Mouse (Mus musculus): ENCODE measurements around the gene Gbp9.
"Not testable (repeated sequence)": the region's sequence is repeated elsewhere in the genome, so short reads cannot be mapped to it uniquely, and the experiment has no call there.

Gene Gbp9

GRCm38 (mm10) chr5:105139409-105140088, at the start of gene Gbp9, which contains the start of the genes Gbp8 and Gbp4:
Gbp9 (minus strand) TSS chr5:105139539.
Gbp8 (minus strand) TSS chr5:105139540.
Gbp4 (minus strand) TSS chr5:105139586.
- H3K36me3 ChIP-seq (ENCODE audit: insufficient read depth, low read length); H3K9me3 ChIP-seq (ENCODE audit: low read length); H3K27me3 ChIP-seq (ENCODE audit: insufficient read depth, low read length): not testable (repeated sequence)
- Histone ChIP-seq H3K4me3 (replicated peaks; ENCODE audit: low read length) (0 out of 2 replicates have a peak within 1 kb of the TSS, but pooled peaks have one; percentile 7), H3K4me1 (replicated peaks; ENCODE audit: low read depth, low read length) (peaks cover 37% of the 10 kb centered on the region)

- Histone ChIP-seq H3K27me3 (ENCODE audit: insufficient read depth, low read length) (no peaks in the 10 kb centered on the region), H3K9me3 (ENCODE audit: low read length) (no peaks in the 10 kb centered on the region), H3K4me3 (replicated peaks; ENCODE audit: low read length) (no peak overlapping the region), H3K4me1 (replicated peaks; ENCODE audit: low read depth, low read length) (peaks cover 28% of the 10 kb centered on the region), H3K36me3 (ENCODE audit: insufficient read depth, low read length) (no peaks in the 10 kb centered on the region)
- no peak for TF ChIP-seq CTCF (conservative IDR thresholded peaks at IDR 0.05; ENCODE audit: low read length)
- TF ChIP-seq POU5F1 (IDR thresholded peaks at IDR 0.05; ENCODE audit: borderline replicate concordance, low read length): peak; percentile 48; the same call in 1 of the 2 replicates
These were observed 42.1 kb upstream of the Gbp9 start for GRCm38 (mm10) chr5:105181446-105181845.

- H3K36me3 ChIP-seq (ENCODE audit: insufficient read depth, low read length): no peaks in the 10 kb centered on the region
- no peak overlapping the region for H3K4me3 ChIP-seq (replicated peaks; ENCODE audit: low read length)
- H3K4me1 ChIP-seq (replicated peaks; ENCODE audit: low read depth, low read length): no peaks in the 10 kb centered on the region
- no peak for TF ChIP-seq CTCF (conservative IDR thresholded peaks at IDR 0.05; ENCODE audit: low read length)
- no peak for TF ChIP-seq POU5F1 (IDR thresholded peaks at IDR 0.05; ENCODE audit: borderline replicate concordance, low read length)
- TF ChIP-seq NANOG (IDR thresholded peaks at IDR 0.05; ENCODE audit: borderline replicate concordance, low read length): no peak
- H3K9me3 ChIP-seq (ENCODE audit: low read length): no peaks in the 10 kb centered on the region
- H3K27me3 ChIP-seq (ENCODE audit: insufficient read depth, low read length): no peaks in the 10 kb centered on the region
These were observed 17.2 kb upstream of the Gbp9 start for GRCm38 (mm10) chr5:105156582-105156981.

DNA sequence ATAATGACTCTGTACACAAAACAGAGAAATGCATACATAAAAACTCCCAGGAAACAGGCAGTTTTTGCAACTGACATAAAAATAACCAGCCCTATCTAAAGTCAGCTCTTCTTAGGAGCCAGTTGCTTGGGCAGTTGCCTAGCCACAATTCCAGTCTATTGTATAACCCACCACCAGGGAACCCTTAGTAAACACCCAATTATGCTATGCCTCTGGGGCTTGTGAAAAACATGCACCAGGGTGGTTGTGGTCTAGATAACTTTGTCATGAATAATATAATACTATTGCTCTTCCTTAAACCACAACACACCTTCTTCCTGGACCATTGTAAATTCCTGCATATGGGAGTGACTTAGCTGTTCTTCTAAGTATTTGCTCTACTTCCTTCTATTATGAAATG, 14.7 kb upstream of the Gbp9 start:
- Histone ChIP-seq H3K4me1 (replicated peaks; ENCODE audit: low read depth, low read length) (no peaks in the 10 kb centered on the region), H3K36me3 (ENCODE audit: insufficient read depth, low read length) (no peaks in the 10 kb centered on the region), H3K9me3 (ENCODE audit: low read length) (no peaks in the 10 kb centered on the region), H3K4me3 (replicated peaks; ENCODE audit: low read length) (no peak overlapping the region), H3K27me3 (ENCODE audit: insufficient read depth, low read length) (no peaks in the 10 kb centered on the region)
- TF ChIP-seq CTCF (conservative IDR thresholded peaks at IDR 0.05; ENCODE audit: low read length) (no peak), NANOG (IDR thresholded peaks at IDR 0.05; ENCODE audit: borderline replicate concordance, low read length) (no peak), POU5F1 (IDR thresholded peaks at IDR 0.05; ENCODE audit: borderline replicate concordance, low read length) (no peak)

GRCm38 (mm10) chr5:105148062-105148461, 8.7 kb upstream of the Gbp9 start:
- H3K27me3 ChIP-seq (ENCODE audit: insufficient read depth, low read length); H3K4me3 ChIP-seq (replicated peaks; ENCODE audit: low read length); H3K36me3 ChIP-seq (ENCODE audit: insufficient read depth, low read length); H3K9me3 ChIP-seq (ENCODE audit: low read length): not testable (repeated sequence)
- peaks cover 32% of the 10 kb centered on the region for H3K4me1 ChIP-seq (replicated peaks; ENCODE audit: low read depth, low read length)

GRCm38 (mm10) chr5:105146447-105146846, 7.1 kb upstream of the Gbp9 start:
- peaks cover 3% of the 10 kb centered on the region; the same call in 1 of the 2 replicates for H3K36me3 ChIP-seq (ENCODE audit: insufficient read depth, low read length)
- peak; percentile 35; the same call in 1 of the 2 replicates for TF ChIP-seq NANOG (IDR thresholded peaks at IDR 0.05; ENCODE audit: borderline replicate concordance, low read length)
- TF ChIP-seq CTCF (conservative IDR thresholded peaks at IDR 0.05; ENCODE audit: low read length): no peak
- no peak for TF ChIP-seq POU5F1 (IDR thresholded peaks at IDR 0.05; ENCODE audit: borderline replicate concordance, low read length)
- H3K27me3 ChIP-seq (ENCODE audit: insufficient read depth, low read length): no peaks in the 10 kb centered on the region
- H3K4me3 ChIP-seq (replicated peaks; ENCODE audit: low read length): no peak overlapping the region
- peaks cover 7% of the 10 kb centered on the region; the same call in 1 of the 2 replicates for H3K9me3 ChIP-seq (ENCODE audit: low read length)
- H3K4me1 ChIP-seq (replicated peaks; ENCODE audit: low read depth, low read length): peaks cover 35% of the 10 kb centered on the region

DNA sequence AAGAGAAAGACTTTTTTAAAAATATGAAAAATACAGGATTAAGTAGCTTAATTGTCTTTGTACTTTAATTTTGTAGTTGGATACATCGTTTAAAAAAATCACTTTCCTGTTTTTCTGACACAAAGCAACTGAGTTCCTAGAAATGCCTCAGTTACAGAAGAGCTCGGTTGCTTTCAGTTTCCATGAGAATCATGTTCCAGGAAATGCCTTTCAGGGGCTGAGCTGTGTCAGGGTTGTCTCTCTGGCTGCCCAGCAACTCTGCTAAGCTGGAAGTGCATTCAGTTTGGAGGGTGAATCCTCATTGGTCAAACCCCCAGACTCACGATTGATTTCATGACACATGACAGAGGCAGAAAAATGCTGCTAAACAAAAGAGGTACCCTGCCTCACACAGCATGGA, 6.4 kb upstream of the Gbp9 start:
- not testable (repeated sequence) for H3K27me3 ChIP-seq (ENCODE audit: insufficient read depth, low read length); H3K36me3 ChIP-seq (ENCODE audit: insufficient read depth, low read length); H3K9me3 ChIP-seq (ENCODE audit: low read length); H3K4me3 ChIP-seq (replicated peaks; ENCODE audit: low read length)
- peaks cover 42% of the 10 kb centered on the region for H3K4me1 ChIP-seq (replicated peaks; ENCODE audit: low read depth, low read length)

DNA sequence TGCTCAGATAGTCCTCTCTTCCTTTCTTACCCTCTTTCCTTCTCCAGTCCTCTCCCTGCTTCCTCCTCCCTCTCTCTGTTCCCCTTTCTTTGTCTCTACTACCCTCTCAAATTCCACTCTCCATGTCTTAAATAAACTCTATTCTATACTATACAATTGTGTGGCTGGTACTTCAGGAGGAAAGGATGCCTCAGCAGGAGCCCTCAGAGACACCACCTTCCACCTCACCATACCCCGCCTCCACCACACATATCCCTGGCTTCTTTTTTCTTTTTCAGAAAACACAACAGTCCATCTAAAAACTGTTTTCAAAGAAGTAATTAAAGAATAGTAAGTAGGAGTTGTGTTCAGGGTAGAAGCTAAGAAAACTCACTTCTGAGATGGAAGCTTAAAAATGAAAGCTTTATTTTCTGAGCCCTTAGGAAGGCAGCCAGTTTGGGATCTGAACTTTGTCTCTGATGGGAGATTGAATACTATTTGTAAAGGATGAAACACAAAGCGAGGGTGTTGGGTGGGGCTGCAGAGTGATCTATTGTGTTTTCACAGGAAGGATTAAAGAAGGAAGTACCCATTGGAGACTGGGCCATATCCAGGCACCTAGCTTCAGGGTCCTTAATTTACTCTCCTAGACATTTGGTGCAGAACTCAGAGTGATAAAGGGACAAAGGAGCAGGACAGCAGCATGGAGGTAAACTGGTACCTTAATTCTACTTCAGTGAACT, 911 bp upstream of the Gbp9 start:
- not testable (repeated sequence) for H3K4me3 ChIP-seq (replicated peaks; ENCODE audit: low read length); H3K36me3 ChIP-seq (ENCODE audit: insufficient read depth, low read length); H3K27me3 ChIP-seq (ENCODE audit: insufficient read depth, low read length); H3K9me3 ChIP-seq (ENCODE audit: low read length)
- H3K4me1 ChIP-seq (replicated peaks; ENCODE audit: low read depth, low read length): peaks cover 42% of the 10 kb centered on the region

GRCm38 (mm10) chr5:105138906-105139305, 433 bp downstream of the Gbp9 start:
- H3K36me3 ChIP-seq (ENCODE audit: insufficient read depth, low read length): no peaks in the 10 kb centered on the region
- no peaks in the 10 kb centered on the region for H3K9me3 ChIP-seq (ENCODE audit: low read length)
- 0 out of 2 replicates have a peak overlapping the region, but pooled peaks have one; percentile 7 for H3K4me3 ChIP-seq (replicated peaks; ENCODE audit: low read length)
- no peaks in the 10 kb centered on the region for H3K27me3 ChIP-seq (ENCODE audit: insufficient read depth, low read length)
- peaks cover 33% of the 10 kb centered on the region for H3K4me1 ChIP-seq (replicated peaks; ENCODE audit: low read depth, low read length)
- TF ChIP-seq NANOG (IDR thresholded peaks at IDR 0.05; ENCODE audit: borderline replicate concordance, low read length) (no peak), POU5F1 (IDR thresholded peaks at IDR 0.05; ENCODE audit: borderline replicate concordance, low read length) (no peak), CTCF (conservative IDR thresholded peaks at IDR 0.05; ENCODE audit: low read length) (no peak)

GRCm38 (mm10) chr5:105136706-105137304, 2.5 kb downstream of the Gbp9 start:
- H3K4me3 ChIP-seq (replicated peaks; ENCODE audit: low read length); H3K36me3 ChIP-seq (ENCODE audit: insufficient read depth, low read length); H3K27me3 ChIP-seq (ENCODE audit: insufficient read depth, low read length); H3K9me3 ChIP-seq (ENCODE audit: low read length): not testable (repeated sequence)
- H3K4me1 ChIP-seq (replicated peaks; ENCODE audit: low read depth, low read length): peaks cover 33% of the 10 kb centered on the region

DNA sequence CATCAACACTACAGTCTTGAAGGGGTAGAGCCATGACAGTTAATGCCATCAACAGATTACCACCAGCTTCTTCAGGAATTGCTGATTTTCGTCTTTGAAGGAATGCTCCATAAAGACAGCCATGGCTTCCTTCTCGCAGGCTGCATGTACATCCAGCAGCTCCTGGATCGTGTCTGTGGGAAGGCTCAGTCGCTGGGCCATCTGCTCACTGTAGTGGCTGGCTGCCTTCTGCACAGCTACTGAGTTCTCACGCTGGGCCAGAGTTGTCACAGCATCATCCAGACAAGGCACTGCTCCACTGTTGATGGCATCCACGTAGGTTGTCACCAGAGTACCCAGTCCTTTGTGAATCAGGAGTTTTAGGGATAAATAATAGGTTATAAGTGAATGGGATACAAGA, 17.6 kb downstream of the Gbp9 start:
- not testable (repeated sequence) for H3K4me3 ChIP-seq (replicated peaks; ENCODE audit: low read length); H3K27me3 ChIP-seq (ENCODE audit: insufficient read depth, low read length); H3K36me3 ChIP-seq (ENCODE audit: insufficient read depth, low read length); H3K9me3 ChIP-seq (ENCODE audit: low read length); H3K4me1 ChIP-seq (replicated peaks; ENCODE audit: low read depth, low read length)
